Mouse (Mus musculus) lung, postnatal 0 days (tissue): ENCODE results near the gene Gm9913.

Experiments used
- CTCF ChIP-seq: IDR thresholded peaks from 2 replicates; pipeline ENCODE4 v1.5.1; 2016; ENCODE audit warnings: antibody characterized with exemption, mild to moderate bottlenecking
- EP300 ChIP-seq: IDR thresholded peaks from 2 replicates; pipeline ENCODE4 v1.6.1; 2016; ENCODE audit warnings: antibody characterized with exemption, mild to moderate bottlenecking, control low read depth

GRCm38 (mm10) chr2:125494291-125494690, 10.6 kb upstream of the Gm9913 start:
- no peak for TF ChIP-seq CTCF
- TF ChIP-seq EP300 = no peak
